Mouse (Mus musculus): ENCODE results near the gene Nkain4. TPM values are rescaled to one million over a fixed set of nuclear protein-coding genes. Genes with fewer than 3 reads are reported as not detected.

The Nkain4 gene
- total RNA-seq, 4 experiments from 2014 or later, result 51.3 to 66.2 (median 57.5) TPM

GRCm38 (mm10) chr2:180952731-180953171 is 1.7 kb downstream of the Nkain4 start:
- peak; percentile 35 to 61 for DNase-seq (ENCODE audit: low spot score in 2 of 2)

DNA sequence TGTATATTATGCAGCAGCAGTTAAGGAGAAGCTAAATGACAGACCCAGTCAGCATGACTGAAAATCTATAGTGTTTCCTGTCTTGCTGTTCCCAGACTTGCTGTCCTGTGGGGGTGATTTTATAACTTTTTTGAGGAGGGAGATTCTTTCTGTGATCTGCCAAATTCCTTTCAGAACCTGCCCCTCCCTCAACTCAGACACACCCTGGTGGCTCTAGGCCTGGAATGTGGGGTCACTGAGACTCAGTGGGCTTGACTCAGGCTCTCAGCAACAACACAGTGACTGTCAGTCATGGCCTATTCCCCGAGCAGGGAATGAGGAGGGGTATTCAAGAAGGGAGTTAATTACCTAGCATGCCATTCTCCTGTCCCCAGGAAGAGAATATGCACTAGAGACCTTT is 4.6 kb downstream of the Nkain4 start:
- no peak for DNase-seq (ENCODE audit: low spot score in 2 of 2)

DNA sequence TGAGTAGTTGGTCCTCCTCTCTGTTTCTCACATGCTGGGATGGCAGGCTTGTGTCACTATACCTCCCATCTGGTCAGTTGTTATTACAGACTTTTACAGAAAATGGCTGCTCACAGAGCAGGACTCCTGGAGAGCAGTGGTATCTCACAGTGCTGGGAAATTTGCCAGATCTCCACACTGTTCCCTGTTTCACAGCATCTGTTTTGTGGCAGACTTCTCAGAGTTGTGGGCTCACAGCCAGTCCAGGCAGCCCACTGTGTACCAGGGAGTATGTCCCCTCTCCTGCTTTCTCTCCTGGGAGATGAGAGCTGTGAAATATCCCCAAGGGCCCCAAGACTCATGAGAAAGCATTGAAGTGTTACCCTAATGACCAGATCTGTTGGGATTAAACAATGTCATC is 12.6 kb downstream of the Nkain4 start:
- DNase-seq (ENCODE audit: low spot score in 2 of 2), result peak; percentile 46 to 71

GRCm38 (mm10) chr2:180940187-180940586 is 14.3 kb downstream of the Nkain4 start:
- no peak for DNase-seq (ENCODE audit: low spot score in 2 of 2)

DNA sequence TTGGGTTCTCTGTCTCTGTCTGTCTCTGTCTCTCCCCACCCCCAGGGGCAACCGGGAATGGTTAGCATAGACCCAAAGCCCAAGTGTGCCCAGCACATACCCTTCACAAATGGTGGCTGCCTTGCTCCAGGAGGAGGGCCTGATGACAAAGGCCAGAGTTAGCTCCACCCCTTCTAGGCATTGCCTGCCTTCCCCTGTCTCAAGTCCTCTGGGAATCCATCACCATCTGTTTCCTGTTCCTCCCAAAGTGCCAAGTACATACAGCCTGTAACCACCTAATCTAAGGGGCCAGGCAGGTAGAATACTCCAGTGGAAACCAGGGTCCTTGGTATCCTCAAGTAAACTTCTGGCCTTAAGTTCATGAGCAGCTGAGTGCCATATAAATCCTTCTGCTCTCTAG is 22.1 kb downstream of the Nkain4 start:
- DNase-seq (ENCODE audit: low spot score in 2 of 2), result no peak

DNA sequence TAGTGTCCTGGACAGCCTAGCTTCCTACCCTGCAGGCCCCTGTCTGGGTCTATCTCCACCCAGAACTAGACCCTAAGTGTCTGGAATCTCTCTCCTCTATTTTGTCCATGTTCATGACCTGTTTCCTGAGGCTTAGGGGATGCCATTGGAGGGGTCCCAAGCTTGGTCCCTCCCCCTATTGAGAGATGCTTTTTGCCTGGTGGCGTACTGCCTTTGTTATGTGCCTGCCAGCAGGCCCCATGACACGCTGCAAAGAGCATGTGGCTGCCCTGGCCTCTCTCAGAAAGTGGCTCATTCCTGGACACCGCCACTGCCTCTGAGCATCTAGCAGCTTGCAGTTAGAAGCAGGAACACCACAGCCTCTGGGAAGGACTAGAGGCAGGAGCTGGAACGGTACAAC is 25.8 kb downstream of the Nkain4 start, which contains the start of gene Birc7:
Gene Birc7 (plus strand): TSS at position 301 of the 400 bp plus-strand sequence.
- no peak for DNase-seq (ENCODE audit: low spot score in 2 of 2)

DNA sequence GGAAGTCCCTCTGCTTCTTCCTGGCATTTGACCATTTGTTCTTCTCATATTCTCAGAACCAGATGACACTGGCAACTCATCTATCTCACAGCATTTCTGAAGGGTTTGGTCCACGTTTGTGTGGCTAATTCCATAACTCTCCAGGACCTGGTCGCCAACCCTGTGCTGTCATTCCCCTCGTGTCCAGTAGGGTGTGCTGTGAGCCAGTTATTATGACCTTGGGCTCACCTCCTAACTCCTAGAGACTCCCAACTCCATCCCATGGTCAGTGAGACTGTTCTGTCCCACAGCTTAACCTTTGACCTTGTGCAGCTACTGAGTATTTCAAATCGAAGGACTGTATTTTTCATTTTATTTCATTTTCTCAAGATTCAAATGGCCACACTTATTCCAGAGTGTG is 29.3 kb downstream of the Nkain4 start:
- DNase-seq (ENCODE audit: low spot score in 2 of 2), result peak; percentile 59 to 80

- no peak for DNase-seq (ENCODE audit: low spot score in 2 of 2)
Measured at GRCm38 (mm10) chr2:180922739-180923138, 31.8 kb downstream of the Nkain4 start.

DNA sequence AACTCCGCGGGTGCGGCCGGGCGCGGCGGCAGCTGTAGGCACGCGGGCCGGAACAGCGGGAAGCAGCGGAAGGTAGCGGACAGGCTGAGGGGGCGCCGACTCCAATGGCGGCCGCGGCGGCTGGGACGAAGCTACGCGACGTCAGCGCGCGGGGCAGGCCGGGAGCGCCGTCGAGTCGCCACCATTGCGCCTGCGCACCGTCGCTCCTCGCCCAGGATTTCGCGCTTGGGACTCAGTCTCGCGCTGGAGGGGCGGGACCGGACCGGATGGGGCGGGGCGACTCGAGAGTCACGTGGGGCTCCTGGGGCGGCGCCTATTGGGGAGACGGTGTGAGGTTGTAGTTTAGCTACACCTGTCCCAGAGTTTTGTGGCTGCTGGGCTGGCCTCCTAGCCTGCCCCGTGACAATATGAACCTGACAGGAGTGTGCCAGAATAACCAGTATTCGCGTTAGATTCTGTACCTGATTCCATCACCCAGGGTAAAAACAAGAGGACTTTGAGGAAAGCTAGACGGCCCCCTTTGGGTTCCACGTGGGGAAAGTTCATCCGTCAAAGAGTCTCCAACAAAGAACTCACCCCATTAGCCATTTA is 33.6 kb downstream of the Nkain4 start, which contains the start of gene Ythdf1:
Gene Ythdf1 (minus strand): TSS at position 140 of the 591 bp plus-strand sequence.
- peak; percentile 94 to 95 for DNase-seq (ENCODE audit: low spot score in 2 of 2)

GRCm38 (mm10) chr2:180919913-180920809 is 34.3 kb downstream of the Nkain4 start:
- DNase-seq (ENCODE audit: low spot score in 2 of 2), result peak in 1 of 2 experiments; percentile 25

DNA sequence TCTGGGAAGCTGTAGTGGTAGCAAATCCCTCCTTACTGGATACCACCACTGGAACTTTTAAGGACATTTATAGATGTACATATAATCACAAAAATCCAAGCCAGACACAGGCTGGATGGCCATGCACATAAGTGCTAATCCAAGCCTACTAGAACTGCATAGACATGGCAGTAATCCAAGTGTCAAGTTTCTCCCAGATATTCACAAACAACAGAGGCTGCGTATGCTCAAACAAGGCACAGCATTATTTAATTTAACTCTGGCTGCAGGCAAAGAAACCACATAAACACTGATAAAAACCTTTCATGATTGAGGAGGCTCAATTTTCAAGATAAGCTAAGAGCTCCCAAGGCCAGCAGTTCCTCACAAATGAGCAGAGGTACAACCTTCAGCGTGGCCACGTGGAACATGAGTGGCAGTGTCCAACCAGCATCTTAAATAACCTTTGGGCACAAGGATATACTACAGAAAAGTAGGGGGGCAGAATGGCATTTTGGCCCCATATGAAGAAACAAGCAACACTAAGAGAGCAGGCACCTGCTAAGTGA is 38.5 kb downstream of the Nkain4 start:
- DNase-seq (ENCODE audit: low spot score in 2 of 2), result no peak

DNA sequence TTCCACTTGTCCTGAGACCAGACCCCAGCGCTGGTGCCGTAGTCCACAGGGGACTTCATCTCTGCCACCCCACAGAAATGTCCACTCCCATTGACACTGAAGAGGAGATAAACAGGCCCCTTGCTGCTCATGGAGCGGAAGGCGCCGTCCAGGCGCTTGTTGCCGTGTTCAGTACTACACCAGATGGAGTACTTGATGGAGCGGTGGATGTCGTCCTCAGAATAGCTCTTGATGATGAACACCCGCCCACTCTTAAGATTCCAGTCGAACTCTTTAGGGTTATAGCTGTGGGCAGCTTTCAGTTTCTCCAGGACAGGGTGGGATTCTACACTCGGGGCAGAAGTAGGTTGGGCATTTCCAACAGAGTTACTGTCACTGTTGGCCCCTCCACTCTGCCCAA is 43.6 kb downstream of the Nkain4 start:
- DNase-seq (ENCODE audit: low spot score in 2 of 2), result peak in 1 of 2 experiments; percentile 33

DNA sequence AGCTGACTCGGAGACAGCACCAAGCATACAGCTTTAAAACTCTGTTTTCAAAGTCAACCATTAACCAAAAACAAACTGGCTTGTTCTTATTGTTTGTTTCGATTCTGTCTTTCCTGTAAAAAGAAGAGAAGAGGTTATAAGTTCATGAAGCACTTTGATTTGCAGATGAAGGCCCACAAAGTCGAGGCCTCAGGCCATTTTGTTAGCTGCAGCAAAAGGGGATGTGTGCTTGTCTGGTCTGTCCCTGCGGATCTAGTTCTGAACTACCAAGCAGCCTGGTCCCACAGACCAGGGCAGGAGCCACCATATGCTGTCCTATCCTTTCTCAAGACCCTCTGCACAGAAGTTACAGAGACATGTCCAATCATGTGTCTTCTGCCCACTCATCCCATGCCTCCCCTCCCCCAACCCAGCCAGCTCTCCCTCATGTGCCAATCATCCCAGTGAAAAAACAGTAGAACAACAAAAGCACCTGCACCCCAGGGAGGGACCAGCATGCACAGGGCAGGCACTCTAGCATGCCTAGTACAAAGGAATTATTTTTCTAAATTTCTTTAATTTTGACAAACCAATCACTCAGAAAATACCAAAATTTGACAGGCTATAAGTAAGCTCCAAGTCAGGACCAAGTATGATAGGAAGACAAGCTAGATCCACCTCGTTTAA is 48.8 kb downstream of the Nkain4 start:
- no peak for DNase-seq (ENCODE audit: low spot score in 2 of 2)

DNA sequence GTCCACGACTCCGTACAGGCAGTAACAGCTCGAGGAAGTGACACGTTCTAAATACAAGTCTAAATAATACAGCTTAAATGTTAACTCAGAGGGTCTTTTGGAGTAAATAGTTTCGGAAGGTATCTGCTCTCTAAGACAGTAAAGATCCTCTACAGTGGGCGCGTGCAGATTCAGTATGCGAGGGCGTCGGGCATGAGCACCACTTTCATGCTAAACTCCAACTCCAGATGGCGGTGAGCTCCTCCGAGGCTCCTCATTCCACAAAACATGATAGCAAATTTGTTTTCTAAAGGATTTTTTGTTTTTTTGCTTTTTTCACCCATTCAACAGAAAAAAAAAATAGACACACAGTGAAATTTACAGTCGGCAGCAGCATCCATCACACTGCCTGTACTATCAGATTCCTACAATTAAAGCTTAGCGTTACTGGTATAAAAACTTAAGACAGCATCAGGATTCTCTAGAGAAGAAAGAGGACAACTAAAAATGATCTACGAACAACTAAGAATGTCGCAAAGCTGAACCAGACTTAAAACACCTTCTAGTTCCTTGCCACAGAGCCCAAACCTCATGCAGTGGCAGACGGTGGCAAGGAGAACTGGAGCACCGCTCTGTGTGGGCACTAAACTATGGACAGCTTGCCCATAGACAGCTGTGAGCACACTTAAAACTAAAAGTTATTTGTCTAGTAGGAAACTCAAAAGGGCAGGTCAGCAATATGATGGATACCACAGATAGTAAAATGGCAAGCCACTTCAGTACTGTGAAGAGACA is 49.9 kb downstream of the Nkain4 start:
- DNase-seq (ENCODE audit: low spot score in 2 of 2), result no peak

DNA sequence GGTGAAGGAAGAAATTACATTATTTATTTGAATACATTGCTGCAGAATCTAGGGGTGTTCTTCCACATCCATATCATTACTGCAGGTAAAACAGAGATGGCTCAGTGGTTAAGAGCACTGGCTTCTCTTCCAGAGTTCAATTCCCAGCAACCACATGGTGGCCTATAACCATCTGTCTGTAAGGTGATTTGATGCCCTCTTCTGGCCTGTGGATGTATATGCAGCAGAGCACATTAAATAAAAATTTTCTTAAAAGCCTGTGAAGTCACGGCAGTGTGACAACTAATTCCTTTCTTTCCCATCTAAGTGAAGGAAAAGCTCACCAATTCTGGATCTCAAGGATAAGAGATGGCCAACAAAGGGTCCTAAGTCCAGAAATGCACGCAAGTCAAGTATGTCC is 52.4 kb downstream of the Nkain4 start:
- DNase-seq (ENCODE audit: low spot score in 2 of 2), result no peak

DNA sequence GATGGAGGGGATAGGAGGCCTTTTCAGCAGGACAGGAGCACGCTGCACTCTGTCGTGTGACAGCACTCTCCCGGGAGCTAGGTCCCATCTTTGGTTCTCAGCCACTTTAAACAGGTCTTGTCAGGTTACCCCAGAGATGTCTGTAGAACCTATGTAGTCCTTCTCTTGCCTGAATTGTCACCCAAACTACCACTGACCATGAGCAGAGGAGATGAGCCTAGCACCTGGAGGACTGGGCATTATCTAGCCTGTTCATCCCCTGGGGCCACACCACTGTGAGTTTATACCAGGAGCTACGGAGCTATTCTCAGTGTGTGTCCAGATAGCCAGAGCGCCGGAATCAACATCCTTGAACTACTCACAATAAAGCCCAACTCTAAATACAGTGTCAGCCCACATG is 56.6 kb downstream of the Nkain4 start:
- DNase-seq (ENCODE audit: low spot score in 2 of 2), result no peak

DNA sequence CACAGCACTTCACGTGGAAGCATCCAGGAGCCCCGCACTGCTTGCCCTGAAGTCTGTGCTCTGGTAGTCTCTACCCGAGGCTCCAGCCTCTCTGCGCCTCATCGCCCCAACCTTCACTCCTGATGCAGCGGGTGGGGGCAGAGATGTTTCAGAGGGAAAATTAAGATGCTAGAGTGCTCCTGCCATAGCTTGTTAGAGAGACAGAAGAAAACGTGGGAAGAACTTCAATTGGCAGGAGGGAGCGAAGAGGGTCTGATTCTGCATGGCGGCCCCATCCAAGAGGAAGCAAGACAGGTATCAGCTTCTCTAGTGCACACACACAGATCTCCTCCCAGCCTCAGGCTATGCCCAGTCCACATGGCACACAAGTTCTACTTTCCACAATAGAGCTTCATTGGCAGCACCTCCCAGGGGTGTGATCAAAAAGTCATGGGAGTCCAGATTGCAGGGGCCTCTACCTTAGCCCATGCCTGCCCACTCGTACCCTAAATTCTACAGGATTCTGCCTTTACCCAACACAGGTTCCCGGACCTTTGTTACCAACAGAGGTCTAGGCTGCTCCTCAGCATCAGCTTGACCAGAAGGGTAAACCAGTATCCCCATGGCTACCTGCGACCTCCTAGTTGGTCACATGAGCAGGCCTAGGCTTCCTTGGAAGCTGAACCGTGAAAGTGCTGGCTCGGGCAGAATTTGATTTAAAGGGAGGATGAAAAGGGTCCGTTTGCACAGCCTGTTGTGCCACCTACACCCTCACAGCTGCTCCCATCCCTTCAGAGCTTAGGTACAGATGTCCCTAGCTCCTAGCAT is 57.5 kb downstream of the Nkain4 start:
- DNase-seq (ENCODE audit: low spot score in 2 of 2), result peak in 1 of 2 experiments; percentile 37

DNA sequence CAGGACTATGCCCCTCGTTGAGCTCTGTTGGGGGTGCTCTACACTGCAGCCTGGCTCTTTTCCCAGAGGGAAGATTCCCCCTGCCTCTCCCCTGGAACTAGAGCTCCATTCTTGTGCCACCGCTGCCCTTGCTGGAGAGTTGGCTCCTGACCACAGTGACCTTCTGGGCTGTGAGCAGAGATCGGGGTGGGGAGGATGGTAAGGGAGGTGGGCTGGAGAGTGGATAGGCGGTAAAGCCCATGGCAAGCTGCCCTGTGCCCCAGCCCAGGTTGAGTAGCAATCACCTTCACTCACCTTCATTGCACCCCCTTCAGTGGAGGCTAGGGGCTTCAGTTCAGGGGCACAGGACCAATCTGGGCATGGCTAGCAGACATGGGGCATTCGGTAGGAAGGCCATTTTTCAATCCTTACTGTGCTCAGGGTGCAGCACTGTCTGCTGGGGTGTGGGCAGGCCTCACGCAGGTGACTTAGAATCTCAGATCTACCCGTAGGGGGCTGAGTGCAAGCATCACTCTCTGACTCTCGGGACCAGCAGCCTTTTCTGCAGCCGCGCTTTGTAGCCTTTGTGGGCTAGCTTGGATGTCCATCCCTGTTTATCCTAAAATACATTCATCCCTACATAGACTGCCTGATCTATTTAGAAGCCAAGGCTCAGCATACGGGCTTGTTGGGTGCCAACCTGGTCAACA is 58.5 kb downstream of the Nkain4 start:
- peak in 1 of 2 experiments; percentile 24 for DNase-seq (ENCODE audit: low spot score in 2 of 2)

DNA sequence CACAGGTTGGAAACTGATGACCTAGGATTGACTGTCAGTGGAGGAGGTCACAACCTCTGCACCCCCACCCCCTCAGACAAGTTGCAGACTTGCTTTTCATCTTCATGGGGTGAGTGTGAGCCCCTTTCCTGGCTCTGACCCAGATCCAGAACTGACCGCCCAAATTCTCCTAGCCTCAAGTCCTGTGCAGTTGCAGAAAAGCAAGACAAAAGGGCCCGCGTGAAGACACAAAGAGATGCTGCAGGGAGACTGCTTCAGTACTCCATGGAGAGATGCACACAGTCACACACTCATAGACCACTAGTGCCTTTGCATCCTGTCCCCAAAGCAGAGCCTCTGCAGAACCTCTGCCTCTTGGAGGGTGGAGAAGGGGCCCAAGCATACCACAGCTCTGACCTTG is 59.2 kb downstream of the Nkain4 start:
- peak in 1 of 2 experiments; percentile 25 for DNase-seq (ENCODE audit: low spot score in 2 of 2)

Data from layer of hippocampus, adult 8-10 months (tissue).